Mouse (Mus musculus) gastrocnemius, adult 8-10 months (tissue): ENCODE results near the gene Nbea. TPM values are rescaled to one million over a fixed set of nuclear protein-coding genes. Genes with fewer than 3 reads are reported as not detected.

Experiments
- DNase-seq, 2 experiments: peaks; one replicate each; pipeline ENCODE4 v3.0.0; 2022; ENCODE audit warnings: low spot score in 2 of 2
- total RNA-seq, 4 experiments: library from RNA; stranded (reverse); gene quantifications; 2 replicates each; pipeline ENCODE4 v1.2.4; 2022

Gene Nbea
- total RNA-seq, 4 experiments from 2014 or later: 4.8 to 5.8 (median 5.2) TPM

GRCm38 (mm10) chr3:55600286-55600685 is 583.2 kb downstream of the Nbea start:
- peak; percentile 69 to 72 for DNase-seq

- no peak for DNase-seq
Observed at GRCm38 (mm10) chr3:55599366-55600085, 584.0 kb downstream of the Nbea start.

GRCm38 (mm10) chr3:55598681-55599080 is 584.8 kb downstream of the Nbea start:
- DNase-seq: no peak

GRCm38 (mm10) chr3:55593312-55593711 is 590.2 kb downstream of the Nbea start:
- DNase-seq: no peak

- DNase-seq: no peak
Observed at GRCm38 (mm10) chr3:55590727-55591126, 592.8 kb downstream of the Nbea start.

- no peak for DNase-seq
Observed at GRCm38 (mm10) chr3:55590291-55590690, 593.2 kb downstream of the Nbea start.

- no peak for DNase-seq
Observed at GRCm38 (mm10) chr3:55589402-55589944, 594.0 kb downstream of the Nbea start.

- peak in 1 of 2 experiments; percentile 33 for DNase-seq
Observed at GRCm38 (mm10) chr3:55587972-55588946, 595.2 kb downstream of the Nbea start.

GRCm38 (mm10) chr3:55587434-55587971 is 596.0 kb downstream of the Nbea start:
- no peak for DNase-seq
